Mouse (Mus musculus) liver, embryonic 16.5 days (tissue): ENCODE data around the gene Pafah1b1. TPM values are rescaled to one million over a fixed set of nuclear protein-coding genes. Genes with fewer than 3 reads are reported as not detected.

Experiments used
- ATAC-seq: fragments of 200-750 bp; cut with Nextera tagmentation; 2 replicates; pipeline ENCODE4 v1.8.0; 2017; ENCODE audit warnings: low read depth, mild to moderate bottlenecking, moderate number of reproducible peaks, moderate library complexity
- H3K27ac ChIP-seq: fragments of 300-500 bp; sonication (generic); 2 replicates; pipeline ENCODE4 v1.5.1; 2014; ENCODE audit warnings: mild to moderate bottlenecking, low read length
- H3K27me3 ChIP-seq: fragments of 300-500 bp; sonication (generic); 2 replicates; pipeline ENCODE4 v1.6.1; 2014; ENCODE audit warnings: low read depth, low read length, mixed read lengths; ENCODE audit not compliant: control insufficient read depth, insufficient read depth
- H3K36me3 ChIP-seq: fragments of 300-500 bp; sonication (generic); 2 replicates; pipeline ENCODE4 v1.6.1; 2014; ENCODE audit warnings: mild to moderate bottlenecking; ENCODE audit not compliant: control insufficient read depth, insufficient read depth
- H3K4me1 ChIP-seq: fragments of 300-500 bp; sonication (generic); 2 replicates; pipeline ENCODE4 v1.6.1; 2014; ENCODE audit warnings: low read depth, low read length, mixed read lengths; ENCODE audit not compliant: control insufficient read depth
- H3K4me2 ChIP-seq: fragments of 300-500 bp; sonication (generic); 2 replicates; pipeline ENCODE4 v1.6.1; 2014; ENCODE audit warnings: low read depth, low read length, mixed read lengths
- H3K4me3 ChIP-seq: fragments of 300-500 bp; sonication (generic); 2 replicates; pipeline ENCODE4 v1.5.1; 2014; ENCODE audit warnings: low read depth, mild to moderate bottlenecking, low read length
- H3K9ac ChIP-seq: fragments of 300-500 bp; sonication (generic); 2 replicates; pipeline ENCODE4 v1.6.1; 2014; ENCODE audit warnings: low read depth, low read length
- H3K9me3 ChIP-seq: fragments of 300-500 bp; sonication (generic); replicated peaks from 2 replicates; pipeline ENCODE4 v1.6.1; 2016; ENCODE audit warnings: low read length; ENCODE audit not compliant: control insufficient read depth
- WGBS: fragments of 180-500 bp; shearing (Covaris S2); extraction: QIAGEN DNeasy Blood & Tissue Kit; methylation state at CpG from one replicate; pipeline ENCODE4 v1.1.7; 2014; ENCODE audit not compliant: insufficient replicate concordance; 5-methylcytosine and 5-hydroxymethylcytosine counted together
- polyA plus RNA-seq: library from polyadenylated mRNA; unstranded; fragments of >200 nt; fragmentation: Nextera tagmentation; extraction: Ambion mirVana; gene quantifications from 2 replicates; pipeline ENCODE4 v1.2.1, GENCODE M21; 2015

Pafah1b1 gene
- polyA plus RNA-seq, 1 experiment from 2014 or later: 26.4 TPM

GRCm38 (mm10) chr11:74704068-74704467 is 20.4 kb downstream of the Pafah1b1 start:
- H3K4me1 ChIP-seq: no peaks in the 10 kb centered on the region; the same call in none of the 2 replicates
- no peak overlapping the region for H3K27ac ChIP-seq
- no peak overlapping the region for H3K4me3 ChIP-seq
- no peaks in the 10 kb centered on the region for H3K9me3 ChIP-seq
- ATAC-seq: no peak
- no peak overlapping the region for H3K4me2 ChIP-seq
- H3K27me3 ChIP-seq: no peaks in the 10 kb centered on the region
- H3K36me3 ChIP-seq: no peaks in the 10 kb centered on the region
- 82% methylated on average over 2 of the region's 2 CpGs for WGBS
- no peak overlapping the region for H3K9ac ChIP-seq

DNA sequence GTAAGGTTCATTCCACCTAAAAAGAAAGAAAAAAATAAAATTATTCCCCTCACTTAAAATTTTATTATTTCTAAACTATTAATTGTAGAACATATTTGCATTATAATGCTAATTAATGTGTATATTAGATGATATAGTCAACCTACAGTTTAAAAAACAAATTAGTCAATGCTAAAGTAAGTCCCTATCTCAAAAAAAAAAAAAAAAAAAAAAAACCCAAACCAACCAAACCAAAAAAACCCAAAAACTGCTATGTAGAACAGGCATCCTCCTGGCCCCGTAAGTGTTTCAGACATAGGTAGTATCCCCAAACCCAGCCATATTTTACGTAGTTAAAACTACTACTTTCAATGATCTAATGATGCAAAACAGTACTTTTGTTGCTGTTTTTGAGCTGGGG is 25.0 kb downstream of the Pafah1b1 start:
- Histone ChIP-seq H3K9ac (no peak overlapping the region), H3K4me3 (no peak overlapping the region), H3K27ac (no peak overlapping the region), H3K36me3 (peaks cover 24% of the 10 kb centered on the region), H3K4me1 (peaks cover 2% of the 10 kb centered on the region; the same call in 1 of the 2 replicates), H3K4me2 (no peak overlapping the region), H3K27me3 (no peaks in the 10 kb centered on the region), H3K9me3 (no peaks in the 10 kb centered on the region)
- ATAC-seq: no peak
- WGBS: 98% methylated on average over 2 of the region's 2 CpGs

- Histone ChIP-seq H3K4me1 (peaks cover 2% of the 10 kb centered on the region; the same call in 1 of the 2 replicates), H3K4me2 (no peak overlapping the region), H3K9ac (no peak overlapping the region), H3K27ac (no peak overlapping the region), H3K27me3 (no peaks in the 10 kb centered on the region), H3K9me3 (no peaks in the 10 kb centered on the region), H3K4me3 (no peak overlapping the region), H3K36me3 (peaks cover 27% of the 10 kb centered on the region)
- WGBS: 77% methylated on average over 1 of the region's 1 CpGs
- no peak for ATAC-seq
These were observed 32.3 kb downstream of the Pafah1b1 start for GRCm38 (mm10) chr11:74692151-74692550.

- Histone ChIP-seq H3K36me3 (peaks cover 47% of the 10 kb centered on the region), H3K9me3 (no peaks in the 10 kb centered on the region), H3K4me3 (no peak overlapping the region), H3K27ac (no peak overlapping the region), H3K27me3 (no peaks in the 10 kb centered on the region), H3K4me1 (peaks cover 16% of the 10 kb centered on the region), H3K4me2 (no peak overlapping the region), H3K9ac (no peak overlapping the region)
- no peak for ATAC-seq
- 85% methylated on average over 4 of the region's 4 CpGs for whole genome bisulfite sequencing
These were observed 49.3 kb downstream of the Pafah1b1 start for GRCm38 (mm10) chr11:74675156-74675555.

GRCm38 (mm10) chr11:74674713-74675112 is 49.8 kb downstream of the Pafah1b1 start:
- Histone ChIP-seq H3K27me3 (no peaks in the 10 kb centered on the region), H3K36me3 (peaks cover 43% of the 10 kb centered on the region), H3K4me3 (no peak overlapping the region), H3K27ac (0 out of 2 replicates have a peak overlapping the region, but pooled peaks have one; percentile 8), H3K9me3 (no peaks in the 10 kb centered on the region), H3K4me1 (peaks cover 16% of the 10 kb centered on the region), H3K4me2 (no peak overlapping the region), H3K9ac (no peak overlapping the region)
- WGBS: 90% methylated on average over 8 of the region's 8 CpGs
- no peak for ATAC-seq

GRCm38 (mm10) chr11:74673561-74673960 is 50.9 kb downstream of the Pafah1b1 start:
- H3K27me3 ChIP-seq: no peaks in the 10 kb centered on the region
- H3K9me3 ChIP-seq: no peaks in the 10 kb centered on the region
- ATAC-seq: peak; percentile 92
- no peak overlapping the region for H3K4me3 ChIP-seq
- 18% methylated on average over 1 of the region's 1 CpGs for WGBS
- H3K4me2 ChIP-seq: peak overlapping the region; percentile 5
- peaks cover 16% of the 10 kb centered on the region for H3K4me1 ChIP-seq
- no peak overlapping the region for H3K9ac ChIP-seq
- peak overlapping the region; percentile 57; the same call in 1 of the 2 replicates for H3K27ac ChIP-seq
- peaks cover 36% of the 10 kb centered on the region for H3K36me3 ChIP-seq

DNA sequence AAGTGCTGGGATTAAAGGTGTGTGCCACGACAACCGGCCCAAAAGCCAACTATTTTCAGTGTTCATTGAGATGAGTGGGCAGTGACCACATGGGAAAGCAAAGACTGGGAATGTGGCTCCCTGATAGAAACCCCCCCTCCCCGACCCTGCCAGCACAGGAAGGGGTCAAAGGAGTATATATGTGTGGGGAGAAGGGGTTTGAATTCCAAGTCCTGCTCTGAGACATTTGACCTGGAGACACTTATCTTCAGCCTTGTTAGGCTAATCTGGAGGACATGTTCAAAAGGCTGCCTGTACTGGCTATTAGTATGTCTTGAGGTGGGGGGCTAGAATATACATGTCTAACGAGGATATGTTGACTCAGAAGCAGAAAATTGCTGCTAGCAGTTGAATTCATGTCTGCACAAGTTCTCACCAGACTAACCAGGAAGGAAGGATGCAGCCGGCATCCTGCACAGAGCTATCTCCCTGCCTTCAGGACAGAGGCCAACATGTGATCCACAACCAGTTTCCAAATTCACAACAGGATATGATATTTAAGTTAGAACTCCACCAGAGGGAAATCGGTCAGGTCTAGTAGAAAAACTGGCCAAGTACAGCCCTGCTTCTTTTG is 51.5 kb downstream of the Pafah1b1 start:
- peak overlapping the region; percentile 57; the same call in 1 of the 2 replicates for H3K27ac ChIP-seq
- H3K36me3 ChIP-seq: peaks cover 31% of the 10 kb centered on the region
- 0 out of 2 replicates have a peak, but pooled peaks have one; percentile 4 for ATAC-seq

DNA sequence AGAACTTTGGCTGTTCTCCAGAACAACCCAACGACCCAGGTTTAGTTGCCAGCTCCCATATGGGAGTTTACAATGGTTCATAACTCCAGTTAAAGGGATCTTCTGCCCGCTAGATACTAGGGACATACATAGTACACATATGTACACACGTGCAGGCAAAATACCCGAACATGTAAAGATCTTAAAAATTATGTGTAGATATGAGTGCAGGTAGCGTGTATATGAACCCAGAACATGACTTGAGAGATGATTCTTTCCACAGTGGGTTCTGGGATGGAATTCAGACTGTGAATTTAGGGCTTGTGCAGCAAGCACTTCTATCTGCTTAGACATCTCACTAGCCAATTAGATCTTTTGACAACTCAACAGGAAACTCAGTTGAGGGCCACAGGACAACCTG is 52.6 kb downstream of the Pafah1b1 start:
- Histone ChIP-seq H3K4me2 (no peak overlapping the region), H3K27me3 (no peaks in the 10 kb centered on the region), H3K4me1 (peaks cover 16% of the 10 kb centered on the region), H3K27ac (no peak overlapping the region), H3K9me3 (no peaks in the 10 kb centered on the region), H3K9ac (no peak overlapping the region), H3K4me3 (no peak overlapping the region), H3K36me3 (peaks cover 23% of the 10 kb centered on the region)
- ATAC-seq: no peak
- 83% methylated on average over 5 of the region's 5 CpGs for WGBS

More for the DNA sequence above, 51.5 kb downstream of the Pafah1b1 start:
- H3K4me2 ChIP-seq: peak overlapping the region; percentile 5
- no peaks in the 10 kb centered on the region for H3K9me3 ChIP-seq
- no peaks in the 10 kb centered on the region for H3K27me3 ChIP-seq
- 63% methylated on average over 6 of the region's 6 CpGs for WGBS
- peaks cover 16% of the 10 kb centered on the region for H3K4me1 ChIP-seq
- no peak overlapping the region for H3K4me3 ChIP-seq
- H3K9ac ChIP-seq: no peak overlapping the region

DNA sequence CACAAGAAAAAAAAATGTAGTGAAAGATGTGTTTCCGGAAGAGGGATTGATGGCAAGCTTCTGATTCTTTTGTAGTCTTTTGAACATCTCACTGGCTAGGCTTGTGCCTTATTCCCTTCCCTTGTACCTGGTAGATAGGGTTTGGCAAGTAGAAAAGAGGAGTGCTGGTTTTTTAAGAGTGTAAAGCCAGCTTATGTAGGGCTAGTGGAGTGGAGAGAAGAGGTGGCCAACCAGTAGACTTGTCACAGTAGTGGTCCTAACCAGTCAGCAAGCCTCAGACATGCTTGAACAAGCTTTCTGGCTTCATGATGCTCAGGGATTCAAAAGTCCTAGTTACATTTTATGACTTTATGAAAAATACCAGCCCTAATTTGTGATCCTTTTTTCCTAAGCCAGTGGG is 53.5 kb downstream of the Pafah1b1 start:
- no peak for ATAC-seq
- Histone ChIP-seq H3K9ac (no peak overlapping the region), H3K9me3 (no peaks in the 10 kb centered on the region), H3K36me3 (peaks cover 21% of the 10 kb centered on the region), H3K4me2 (no peak overlapping the region), H3K4me3 (no peak overlapping the region), H3K27me3 (no peaks in the 10 kb centered on the region), H3K27ac (no peak overlapping the region), H3K4me1 (peaks cover 16% of the 10 kb centered on the region)
- 87% methylated on average over 1 of the region's 1 CpGs for WGBS
